Comparison of ENCODE assay signal across 14 mouse cellular contexts in the genomic region with DNA sequence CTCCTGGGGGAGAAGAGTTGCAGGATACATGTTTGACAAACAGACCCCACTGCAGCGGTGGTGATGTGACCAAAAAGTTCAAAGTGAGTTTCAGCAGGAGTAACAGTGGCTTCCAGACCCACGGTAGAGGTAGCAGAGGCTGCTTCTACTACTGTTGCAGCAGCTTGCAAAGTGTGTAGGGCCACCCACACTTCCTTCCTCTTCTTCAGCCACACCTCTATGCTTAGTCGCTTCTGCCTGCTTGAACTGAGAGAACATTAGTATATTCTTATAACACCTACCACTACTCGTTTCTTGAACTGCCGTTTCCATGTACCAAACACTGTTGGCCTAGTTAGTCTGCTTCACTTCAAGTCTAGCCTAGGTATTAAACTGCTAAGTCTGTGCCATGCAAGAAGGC. TPM values are rescaled to one million over a fixed set of nuclear protein-coding genes. Genes with fewer than 3 reads are reported as not detected.
DNase-seq lines count a peak whose midpoint lies in the region; ATAC-seq and TF ChIP-seq lines count a peak whose summit lies in the region.
"Had no signal": no experiment of that assay in that cellular context is flagged by ENCODE, and none has a peak within 500 bp of the region (broad histone marks: within the 10 kb centered on the region; RNA-seq: fewer than 3 reads in every experiment).

No protein-coding gene starts in this region.

- no peak for TF ChIP-seq CTCF in kidney, postnatal 0 days (IDR thresholded peaks at IDR 0.05; ENCODE audit: low read depth)
- no peak for TF ChIP-seq CTCF in MEL (IDR thresholded peaks at IDR 0.05 in 2 of 3, conservative IDR thresholded peaks at IDR 0.05 in 1 of 3; ENCODE audit: control insufficient read depth in 1 of 3, insufficient read depth in 1 of 3, low read depth in 2 of 3, low read length in 3 of 3, poor library complexity in 1 of 3, severe bottlenecking in 1 of 3)

- no peaks in the 10 kb centered on the region for H3K27me3 ChIP-seq in kidney, postnatal 0 days (ENCODE audit: insufficient read depth, low read length)
- no peaks in the 10 kb centered on the region for H3K27me3 ChIP-seq in kidney, embryonic 16.5 days (ENCODE audit: insufficient read depth, low read length)
- H3K27me3 ChIP-seq in MEL (ENCODE audit: control insufficient read depth in 1 of 2, insufficient read depth in 2 of 2, low read length in 2 of 2): no peaks in the 10 kb centered on the region
- H3K27me3 ChIP-seq: lung, embryonic 15.5 days had no signal

- no peak overlapping the region for H3K4me2 ChIP-seq in kidney, postnatal 0 days (ENCODE audit: low read length)
- H3K4me2 ChIP-seq in kidney, embryonic 16.5 days (replicated peaks; ENCODE audit: low read depth, low read length): no peak overlapping the region
- H3K4me2 ChIP-seq: lung, embryonic 15.5 days had no signal

- no peak for TF ChIP-seq POLR2A in MEL (IDR thresholded peaks at IDR 0.05; ENCODE audit: control insufficient read depth in 1 of 2, insufficient read depth in 1 of 2, low read depth in 1 of 2, low read length in 2 of 2, poor library complexity in 1 of 2)

- 0 out of 2 replicates have a peak, but pooled peaks cover 4% of the 10 kb centered on the region for H3K79me2 ChIP-seq in MEL (ENCODE audit: control insufficient read depth, insufficient read depth, low read length, poor library complexity)

- TF ChIP-seq EP300 in MEL (IDR thresholded peaks at IDR 0.05; ENCODE audit: low read depth in 1 of 2, low read length in 2 of 2): peak; percentile 28 to 44; a peak in 1 of 4 replicates

- H3K4me3 ChIP-seq in kidney, postnatal 0 days (replicated peaks; ENCODE audit: low read depth, low read length): no peak overlapping the region
- H3K4me3 ChIP-seq in kidney, embryonic 16.5 days (ENCODE audit: low read length): no peak overlapping the region
- H3K4me3 ChIP-seq in MEL (ENCODE audit: control insufficient read depth in 1 of 2, insufficient read depth in 1 of 2, low read depth in 2 of 2, low read length in 2 of 2): peak overlapping the region; percentile 13 to 18; a peak in 1 of 4 replicates
- H3K4me3 ChIP-seq: lung, embryonic 15.5 days had no signal

- 0 out of 2 replicates have a peak, but pooled peaks cover 4% of the 10 kb centered on the region for H3K36me3 ChIP-seq in kidney, postnatal 0 days (ENCODE audit: insufficient read depth, low read length)
- 0 out of 2 replicates have a peak, but pooled peaks cover 2% of the 10 kb centered on the region for H3K36me3 ChIP-seq in kidney, embryonic 16.5 days (ENCODE audit: insufficient read depth, low read length)
- peaks cover 0 to 21% of the 10 kb centered on the region in 2 experiments for H3K36me3 ChIP-seq in MEL (ENCODE audit: control insufficient read depth in 1 of 2, insufficient read depth in 2 of 2, low read length in 2 of 2)

- H3K9me3 ChIP-seq in kidney, postnatal 0 days (replicated peaks; ENCODE audit: low read length): no peaks in the 10 kb centered on the region
- no peaks in the 10 kb centered on the region for H3K9me3 ChIP-seq in kidney, embryonic 16.5 days (ENCODE audit: low read length)
- H3K9me3 ChIP-seq in MEL (replicated peaks; ENCODE audit: insufficient read depth, low read length): no peaks in the 10 kb centered on the region
- H3K9me3 ChIP-seq: G1E; lung, embryonic 15.5 days had no signal

- no peak overlapping the region for H3K9ac ChIP-seq in kidney, postnatal 0 days (ENCODE audit: low read depth, low read length)
- H3K9ac ChIP-seq in kidney, embryonic 16.5 days (replicated peaks; ENCODE audit: low read length): no peak overlapping the region
- H3K9ac ChIP-seq in MEL (ENCODE audit: control insufficient read depth, low read depth, low read length, poor library complexity, severe bottlenecking): peak overlapping the region; percentile 61
- H3K9ac ChIP-seq: lung, embryonic 15.5 days had no signal

- WGBS in kidney, postnatal 0 days: 65% methylated on average over 5 of the region's 5 CpGs
- WGBS in kidney, embryonic 16.5 days: 63% methylated on average over 5 of the region's 5 CpGs

- ATAC-seq in kidney, postnatal 0 days (replicated peaks; ENCODE audit: low FRiP score, low read depth): no peak
- ATAC-seq in kidney, embryonic 16.5 days (ENCODE audit: low FRiP score, low TSS enrichment): no peak
- ATAC-seq in megakaryocyte progenitor cell, adult 5-6 weeks (replicated peaks; ENCODE audit: poor library complexity): peak; percentile 79
- ATAC-seq: hindbrain, postnatal 0 days had no signal

- no peaks in the 10 kb centered on the region; the same call in 1 of the 2 replicates for H3K4me1 ChIP-seq in kidney, postnatal 0 days (replicated peaks; ENCODE audit: insufficient read depth, low read length)
- peaks cover 6% of the 10 kb centered on the region for H3K4me1 ChIP-seq in kidney, embryonic 16.5 days (ENCODE audit: insufficient read depth, low read length)
- H3K4me1 ChIP-seq in MEL (ENCODE audit: control insufficient read depth in 1 of 2, insufficient read depth in 2 of 2, low read length in 2 of 2): peaks cover 13 to 15% of the 10 kb centered on the region in 2 experiments

- no peak for DNase-seq in kidney, postnatal 0 days (ENCODE audit: low spot score)
- peak; percentile 77 for DNase-seq in MEL (ENCODE audit: low read depth, low spot score)
- peak; percentile 31 to 37 for DNase-seq in thymus, postnatal 10 days (ENCODE audit: low spot score in 2 of 2)
- DNase-seq in cerebellum, postnatal 4 days (ENCODE audit: low spot score in 2 of 2): no peak
- DNase-seq in urinary bladder, postnatal 14 days (ENCODE audit: low spot score): no peak
- DNase-seq in retina, embryonic 14.5 days (ENCODE audit: low spot score): no peak
- DNase-seq: adrenal gland, postnatal 10 days; cerebellum, postnatal 10 days; gastrocnemius, postnatal 14 days had no signal

- TF ChIP-seq RAD21 in MEL (IDR thresholded peaks at IDR 0.05; ENCODE audit: low read depth, low read length): no peak

- 0 out of 2 replicates have a peak overlapping the region, but pooled peaks have one; percentile 22 for H3K27ac ChIP-seq in kidney, postnatal 0 days
- no peak overlapping the region for H3K27ac ChIP-seq in kidney, embryonic 16.5 days (ENCODE audit: low read length)
- H3K27ac ChIP-seq in MEL (ENCODE audit: control insufficient read depth, low read depth, low read length): peak overlapping the region; percentile 77
- H3K27ac ChIP-seq: hindbrain, postnatal 0 days; lung, embryonic 15.5 days had no signal

TF ChIP-seq in MEL, 35 proteins besides CTCF, POLR2A, EP300 and RAD21:
- TF ChIP-seq MYC (IDR thresholded peaks at IDR 0.05; ENCODE audit: low read depth, low read length) (no peak), MAZ (IDR thresholded peaks at IDR 0.05; ENCODE audit: low read depth, low read length) (no peak), MEF2A (IDR thresholded peaks at IDR 0.05; ENCODE audit: extremely low read depth, insufficient replicate concordance, low read depth, low read length, poor library complexity, severe bottlenecking) (no peak), MYB (IDR thresholded peaks at IDR 0.05; ENCODE audit: low read depth, low read length) (no peak), BHLHE40 (IDR thresholded peaks at IDR 0.05; ENCODE audit: borderline replicate concordance, low read depth, low read length) (no peak), ZMIZ1 (IDR thresholded peaks at IDR 0.05; ENCODE audit: low read depth, low read length) (no peak), USF2 (IDR thresholded peaks at IDR 0.05; ENCODE audit: borderline replicate concordance in 1 of 2, insufficient read depth in 1 of 2, low read depth in 1 of 2, low read length in 2 of 2) (no peak), ZNF384 (IDR thresholded peaks at IDR 0.05; ENCODE audit: low read depth, low read length) (no peak), TBP (IDR thresholded peaks at IDR 0.05; ENCODE audit: low read depth, low read length) (no peak), MAFK (IDR thresholded peaks at IDR 0.05; ENCODE audit: borderline replicate concordance, low read depth, low read length) (no peak), ETS1 (IDR thresholded peaks at IDR 0.05; ENCODE audit: low read depth, low read length) (no peak)
TF ChIP-seq in MEL: peak in this region for 0.

RNA-seq across cellular contexts. Expression of a gene that starts 11.6 kb away (rescaled TPM):
- polyA plus RNA-seq in kidney, postnatal 0 days (2015; fragmentation: Nextera tagmentation; extraction: Ambion mirVana): 51.3 and 51.6 TPM in 2 replicates
- polyA plus RNA-seq in kidney, embryonic 16.5 days (2015; fragmentation: Nextera tagmentation; extraction: Ambion mirVana): 63.3 and 65.1 TPM in 2 replicates
- 10.7 and 11.8 TPM in 2 replicates for total RNA-seq in MEL (2012; rRNA removed)
- 100 to 1,000 TPM in 1 of 2 experiments, 1 to 10 TPM in 1; 9.1 to 446 TPM for polyA plus RNA-seq in MEL (2012; ENCODE audit: insufficient read depth in 1 of 2, insufficient read length in 2 of 2, low read depth in 1 of 2, low replicate concordance in 2 of 2, missing spikeins in 1 of 2)
- total RNA-seq in megakaryocyte progenitor cell, adult 5-6 weeks (2015): 16.5 and 19.7 TPM in 2 replicates
- total RNA-seq in megakaryocyte progenitor cell, adult 5-6 weeks (2017): 19.7 and 22.9 TPM in 2 replicates

Comparison
In these comparisons a context has a peak if more than half of its experiments do, and no peak if none do; other contexts are left out.
1. DNase-seq: peak in MEL (single experiment) and thymus, postnatal 10 days (2 of 2); none in kidney, postnatal 0 days (single experiment), cerebellum, postnatal 4 days (0 of 2), urinary bladder, postnatal 14 days (single experiment) and retina, embryonic 14.5 days (single experiment).
2. H3K4me3 ChIP-seq: peak in MEL (2 of 2); none in kidney, postnatal 0 days (single experiment) and kidney, embryonic 16.5 days (single experiment).